Mouse (Mus musculus) left cerebral cortex, adult 6 months (tissue): Measurements from ENCODE around the gene Smc6. TPM values are rescaled to one million over a fixed set of nuclear protein-coding genes. Genes with fewer than 3 reads are reported as not detected.

Source experiments
- long read RNA-seq, 2 experiments: library from polyadenylated mRNA; unstranded; transcript quantifications; one replicate each; pipeline ENCODE4 v2.0.0; 2019 to 2020
- polyA plus RNA-seq: library from polyadenylated mRNA; unstranded; fragments of <200 nt; fragmentation: Nextera tagmentation; gene quantifications from 2 replicates; pipeline ENCODE4 v1.2.3, GENCODE M21; 2021

Gene Smc6
- 39.6 and 45.1 TPM in 2 replicates for polyA plus RNA-seq
- long read RNA-seq, experiment 1, full-length matches to known transcripts: 5 of 31 reads
- long read RNA-seq, experiment 1, partial matches to known transcripts: 20 of 31 reads
- long read RNA-seq, experiment 1, other reads (novel, unspliced or antisense): 6 of 31 reads
- long read RNA-seq, experiment 2, partial matches to known transcripts: 58 of 71 reads
- long read RNA-seq, experiment 2, other reads (novel, unspliced or antisense): 11 of 71 reads

GRCm38 (mm10) chr12:11265382-11266281 lies at the start of gene Smc6, which contains the start of gene Gen1:
Gene Smc6, plus strand, starts transcription at chr12:11265886.
Gene Gen1, minus strand, starts transcription at chr12:11265801.

Other genes starting within 250 kb of the Smc6 start
- gene Kcns3, start 114.8 kb upstream of the Smc6 start, polyA plus RNA-seq: 5.7 and 5.9 TPM in 2 replicates
- not detected in 2 replicates for gene Msgn1, start 56.9 kb upstream of the Smc6 start, polyA plus RNA-seq
- 0.60 TPM in 1 of 2 replicates, not detected in the other for gene Gen1, start 85 bp upstream of the Smc6 start, polyA plus RNA-seq
- 297 and 360 TPM in 2 replicates for gene Vsnl1, start 170.7 kb downstream of the Smc6 start, polyA plus RNA-seq
- gene Rad51ap2, start 190.2 kb downstream of the Smc6 start, polyA plus RNA-seq: 0.82 and 1.1 TPM in 2 replicates